Mouse (Mus musculus): ENCODE measurements around the gene Txlng.

GRCm38 (mm10) chrX:162748696-162749420, 80.4 kb downstream of the Txlng start:
- TF ChIP-seq CTCF (IDR thresholded peaks at IDR 0.05; ENCODE audit: low read depth, low read length): no peak
- TF ChIP-seq POLR2A (IDR thresholded peaks at IDR 0.05; ENCODE audit: borderline replicate concordance, low read depth, low read length): no peak
